Mouse (Mus musculus) cerebellum, adult 2 months (tissue): ENCODE data around the gene Ifnlr1. TPM values are rescaled to one million over a fixed set of nuclear protein-coding genes. Genes with fewer than 3 reads are reported as not detected.

ENCODE experiments used
- DNase-seq, 2 experiments: peaks; one replicate each; pipeline ENCODE4 v3.0.0; 2021
- H3K27ac ChIP-seq: fragments of 200-500 bp; 2 replicates; pipeline ENCODE4 v1.5.1; 2012; ENCODE audit warnings: low read length, control low read depth, inconsistent platforms; ENCODE audit not compliant: insufficient read depth
- H3K27me3 ChIP-seq: fragments of 200-500 bp; 2 replicates; pipeline ENCODE4 v1.6.1; 2012; ENCODE audit warnings: inconsistent platforms, mild to moderate bottlenecking, low read length, moderate library complexity; ENCODE audit not compliant: control insufficient read depth, insufficient read depth
- H3K4me1 ChIP-seq: fragments of 200-500 bp; 2 replicates; pipeline ENCODE4 v1.6.1; 2011; ENCODE audit warnings: low read length; ENCODE audit not compliant: control insufficient read depth, insufficient read depth
- H3K4me3 ChIP-seq: fragments of 200-500 bp; replicated peaks from 2 replicates; pipeline ENCODE3; 2011; ENCODE audit warnings: mild to moderate bottlenecking, low read depth, low read length, control low read depth; ENCODE audit not compliant: insufficient read depth
- CTCF ChIP-seq: fragments of 200-500 bp; IDR thresholded peaks from 2 replicates; pipeline ENCODE4 v1.5.1; 2011; ENCODE audit warnings: low read depth, mild to moderate bottlenecking, control low read depth, low read length, moderate library complexity, borderline replicate concordance; ENCODE audit not compliant: insufficient read depth
- POLR2A ChIP-seq: fragments of 200-500 bp; IDR thresholded peaks from 2 replicates; pipeline ENCODE4 v1.6.1; 2011; ENCODE audit warnings: low read length, control low read depth, borderline replicate concordance; ENCODE audit not compliant: insufficient read depth
- WGBS: fragments of 180-500 bp; shearing (Covaris S2); methylation state at CpG from one replicate; pipeline ENCODE4 v1.1.7; 2018; 5-methylcytosine and 5-hydroxymethylcytosine counted together
- polyA plus RNA-seq: library from polyadenylated mRNA; depleted of rRNA; stranded (reverse); fragments of >200 nt; gene quantifications from 2 replicates; pipeline ENCODE4 v1.2.3, GENCODE M21; 2012

Gene Ifnlr1
- polyA plus RNA-seq, 1 experiment: 0.52 TPM

- H3K4me3 ChIP-seq: no peak overlapping the region
- 73% methylated on average over 8 of the region's 8 CpGs for WGBS
- no peak for DNase-seq
- TF ChIP-seq CTCF: no peak
- H3K27me3 ChIP-seq: no peaks in the 10 kb centered on the region
- H3K27ac ChIP-seq: no peak overlapping the region
- peaks cover 18% of the 10 kb centered on the region for H3K4me1 ChIP-seq
Measured at GRCm38 (mm10) chr4:135730951-135731350, 44.9 kb downstream of the Ifnlr1 start.

- H3K27me3 ChIP-seq: no peaks in the 10 kb centered on the region
- 94% methylated on average over 14 of the region's 14 CpGs for WGBS
- no peak overlapping the region for H3K27ac ChIP-seq
- H3K4me1 ChIP-seq: peaks cover 16% of the 10 kb centered on the region
- TF ChIP-seq CTCF (no peak), POLR2A (no peak)
- DNase-seq: no peak
- H3K4me3 ChIP-seq: no peak overlapping the region
Measured at GRCm38 (mm10) chr4:135733901-135734300, 47.8 kb downstream of the Ifnlr1 start.

- H3K27ac ChIP-seq: no peak overlapping the region
- H3K4me3 ChIP-seq: no peak overlapping the region
- DNase-seq: no peak
- H3K27me3 ChIP-seq: no peaks in the 10 kb centered on the region
- WGBS: 88% methylated on average over 3 of the region's 3 CpGs
- H3K4me1 ChIP-seq: peaks cover 6% of the 10 kb centered on the region
- TF ChIP-seq CTCF (no peak), POLR2A (no peak)
Measured at GRCm38 (mm10) chr4:135736903-135737302, 50.8 kb downstream of the Ifnlr1 start.

- H3K27me3 ChIP-seq: no peaks in the 10 kb centered on the region
- TF ChIP-seq CTCF: no peak
- no peak for TF ChIP-seq POLR2A
- no peak overlapping the region for H3K4me3 ChIP-seq
- DNase-seq: no peak
- peaks cover 6% of the 10 kb centered on the region for H3K4me1 ChIP-seq
- 83% methylated on average over 5 of the region's 5 CpGs for WGBS
- H3K27ac ChIP-seq: no peak overlapping the region
Measured at GRCm38 (mm10) chr4:135738237-135738636, 52.1 kb downstream of the Ifnlr1 start.

GRCm38 (mm10) chr4:135739148-135739547 is 53.1 kb downstream of the Ifnlr1 start:
- DNase-seq: no peak
- TF ChIP-seq POLR2A: no peak
- no peak for TF ChIP-seq CTCF
- WGBS: 84% methylated on average over 7 of the region's 7 CpGs

GRCm38 (mm10) chr4:135739672-135740071 is 53.6 kb downstream of the Ifnlr1 start:
- H3K4me1 ChIP-seq: peaks cover 6% of the 10 kb centered on the region
- no peak overlapping the region for H3K4me3 ChIP-seq
- WGBS: 93% methylated on average over 14 of the region's 14 CpGs
- no peak for TF ChIP-seq CTCF
- no peak for TF ChIP-seq POLR2A
- no peak overlapping the region for H3K27ac ChIP-seq
- H3K27me3 ChIP-seq: no peaks in the 10 kb centered on the region
- no peak for DNase-seq

More at GRCm38 (mm10) chr4:135739148-135739547, 53.1 kb downstream of the Ifnlr1 start:
- H3K4me1 ChIP-seq: peaks cover 6% of the 10 kb centered on the region
- H3K27ac ChIP-seq: no peak overlapping the region
- H3K4me3 ChIP-seq: no peak overlapping the region
- H3K27me3 ChIP-seq: no peaks in the 10 kb centered on the region

- Histone ChIP-seq H3K4me1 (no peaks in the 10 kb centered on the region), H3K4me3 (no peak overlapping the region), H3K27ac (no peak overlapping the region), H3K27me3 (no peaks in the 10 kb centered on the region)
- no peak for TF ChIP-seq POLR2A
- no peak for TF ChIP-seq CTCF
- WGBS: 55% methylated on average over 6 of the region's 6 CpGs
- DNase-seq: no peak
Measured at GRCm38 (mm10) chr4:135743520-135743919, 57.4 kb downstream of the Ifnlr1 start.

- no peaks in the 10 kb centered on the region for H3K4me1 ChIP-seq
- no peak for TF ChIP-seq POLR2A
- no peak for TF ChIP-seq CTCF
- H3K27me3 ChIP-seq: no peaks in the 10 kb centered on the region
- 47% methylated on average over 16 of the region's 16 CpGs for WGBS
- no peak overlapping the region for H3K27ac ChIP-seq
- H3K4me3 ChIP-seq: no peak overlapping the region
- DNase-seq: no peak
Measured at GRCm38 (mm10) chr4:135744726-135745448, 58.8 kb downstream of the Ifnlr1 start.
